Mouse (Mus musculus): ENCODE measurements around the gene P4ha2.

The P4ha2 gene

DNA sequence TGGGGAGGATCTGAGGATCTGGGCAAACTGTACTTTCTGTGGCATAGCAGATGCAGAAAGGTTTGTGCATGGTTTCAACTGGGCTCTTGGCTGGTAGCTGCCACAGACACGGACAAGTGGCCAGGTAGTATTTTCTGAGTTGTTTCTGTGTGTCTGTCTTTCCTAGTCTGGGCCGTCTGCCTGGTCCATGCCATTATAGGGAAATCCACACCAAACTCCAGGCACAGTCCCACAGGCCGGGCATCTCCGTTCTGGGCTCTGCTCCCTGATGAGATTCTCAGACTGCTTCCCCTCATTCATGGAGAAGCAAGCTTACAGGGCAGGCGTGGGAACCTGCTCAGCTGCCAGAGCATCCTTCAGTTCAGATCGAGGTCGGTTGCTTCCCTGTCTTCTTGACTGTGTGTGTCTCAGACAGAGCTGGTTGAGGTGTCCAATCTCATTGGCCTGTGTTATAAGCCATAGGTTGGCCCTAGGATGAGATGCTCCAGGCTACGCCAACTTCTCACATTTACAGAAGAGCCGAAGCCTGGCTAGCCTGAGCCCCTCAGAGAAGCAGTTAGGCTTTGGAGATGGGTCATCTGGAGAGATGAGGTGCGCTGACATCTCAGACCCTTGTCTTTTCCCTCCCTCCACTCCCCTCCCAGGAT is at the start of gene P4ha2:
Gene P4ha2, plus strand, starts transcription at position 51 of the 647 bp plus-strand sequence.
- DNase-seq = no peak

DNA sequence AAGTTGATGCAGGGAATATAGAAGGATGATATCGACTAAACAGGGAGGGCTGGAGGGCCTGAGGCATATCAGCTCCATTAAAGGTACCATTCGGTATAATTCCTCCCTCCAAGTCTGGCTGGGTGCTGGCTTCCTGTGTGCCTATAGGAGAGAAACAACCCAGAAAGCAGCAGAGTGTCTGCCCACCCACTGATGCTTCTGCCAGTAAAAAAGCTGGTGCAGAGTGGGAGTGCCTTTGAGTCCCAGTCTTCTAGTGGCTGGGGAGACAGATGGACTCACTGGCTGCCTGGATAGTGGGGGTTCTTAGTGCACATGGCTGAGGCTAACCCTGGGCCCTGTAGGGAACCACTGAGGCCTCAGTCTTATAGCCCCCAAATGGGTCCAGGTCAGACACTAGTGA is 49.7 kb upstream of the P4ha2 start:
- DNase-seq = no peak

DNA sequence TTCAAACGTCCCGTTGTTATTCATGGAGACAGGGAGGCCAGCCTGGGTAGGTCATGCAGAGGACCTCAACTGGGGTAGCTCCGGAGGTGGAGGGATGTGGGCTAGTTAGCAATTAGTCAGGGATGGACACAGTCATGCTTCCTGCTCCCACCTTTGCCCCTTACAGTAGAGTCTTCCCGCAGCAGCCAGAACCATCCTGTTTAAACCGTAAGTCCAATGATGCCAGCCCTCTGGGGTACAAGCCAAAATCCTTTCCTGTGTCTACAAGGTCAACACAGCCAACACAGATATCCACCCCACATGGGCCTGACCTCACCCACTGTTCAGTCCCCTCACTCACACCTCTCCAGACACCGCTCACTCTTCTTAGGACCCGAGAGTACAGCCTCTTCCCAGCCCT is 48.7 kb upstream of the P4ha2 start:
- no peak for DNase-seq

DNA sequence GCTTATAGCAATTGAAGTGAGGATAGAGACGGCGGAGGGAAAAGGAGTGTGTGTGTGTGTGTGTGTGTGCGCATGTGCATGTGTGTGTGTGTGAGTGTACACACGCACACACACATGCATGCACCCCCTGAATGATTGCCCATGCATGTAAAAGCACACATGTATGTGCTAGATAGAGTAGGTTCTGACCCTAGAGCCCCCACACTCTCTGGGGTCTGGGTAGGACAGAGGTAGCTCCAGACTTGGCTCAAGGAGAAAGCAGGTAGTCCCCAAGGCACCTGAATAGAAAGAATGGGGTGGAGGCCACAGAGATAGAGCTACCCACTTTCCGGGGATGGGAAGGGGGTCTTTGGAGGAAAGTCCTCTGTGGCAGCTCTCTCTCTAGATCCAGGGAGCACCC is 47.8 kb upstream of the P4ha2 start:
- DNase-seq = no peak

GRCm38 (mm10) chr11:54053090-54053489 is 46.8 kb upstream of the P4ha2 start:
- no peak for DNase-seq

GRCm38 (mm10) chr11:54054257-54054656 is 45.6 kb upstream of the P4ha2 start:
- DNase-seq = peak; percentile 84

GRCm38 (mm10) chr11:54056132-54056531 is 43.8 kb upstream of the P4ha2 start:
- DNase-seq = peak; percentile 80

GRCm38 (mm10) chr11:54057428-54057827 is 42.5 kb upstream of the P4ha2 start:
- DNase-seq = peak; percentile 71

DNA sequence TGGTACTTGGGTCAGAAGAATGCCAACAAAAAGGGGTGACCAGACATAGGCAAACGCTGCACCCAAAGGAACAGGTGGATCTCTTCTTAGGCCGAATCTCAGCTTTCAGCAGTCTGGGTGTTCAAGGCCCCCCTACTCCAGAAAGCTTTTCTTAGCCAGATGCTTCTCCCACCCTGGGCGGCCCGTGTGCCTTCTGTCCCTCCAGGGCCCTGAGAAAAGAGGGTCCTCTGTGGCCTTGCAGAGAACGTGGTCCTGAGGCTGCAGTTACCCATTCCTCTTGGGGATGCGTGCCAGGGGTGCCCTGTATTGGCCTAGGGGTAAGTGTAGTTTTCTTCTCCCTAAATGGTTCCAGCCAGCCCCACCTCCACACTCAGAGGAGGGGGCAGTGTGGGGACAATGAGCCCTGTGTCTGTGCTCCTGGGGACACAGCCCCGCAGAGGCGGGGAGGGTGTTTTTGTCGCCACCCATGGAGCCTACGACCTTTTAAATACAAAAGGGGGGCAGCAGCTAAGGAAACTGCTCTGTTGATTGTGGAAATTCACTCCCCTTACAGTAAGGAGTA is 41.8 kb upstream of the P4ha2 start:
- DNase-seq = peak; percentile 48

GRCm38 (mm10) chr11:54058643-54059042 is 41.3 kb upstream of the P4ha2 start:
- peak; percentile 59 for DNase-seq

GRCm38 (mm10) chr11:54059526-54059925 is 40.4 kb upstream of the P4ha2 start:
- DNase-seq = no peak

DNA sequence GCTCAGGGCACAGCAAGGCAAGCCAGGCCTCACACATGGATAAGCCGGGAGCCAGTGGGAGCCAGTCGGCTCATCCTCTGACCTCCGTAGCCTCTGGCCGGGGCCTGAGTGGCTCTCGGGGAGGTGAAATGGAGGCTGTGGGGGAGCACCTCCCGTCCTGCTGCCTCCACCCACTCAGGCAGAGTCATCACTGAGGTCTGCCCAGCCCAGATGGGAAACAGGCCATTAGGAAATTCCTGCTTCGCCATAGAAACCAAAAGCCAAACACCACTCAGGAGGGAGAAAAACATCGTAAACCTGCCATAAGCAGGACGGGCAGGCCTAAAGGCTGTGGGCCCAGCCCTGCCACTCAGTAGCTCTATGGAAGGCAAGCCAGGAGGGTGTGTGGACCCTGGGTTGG is 39.6 kb upstream of the P4ha2 start:
- DNase-seq = peak; percentile 64

DNA sequence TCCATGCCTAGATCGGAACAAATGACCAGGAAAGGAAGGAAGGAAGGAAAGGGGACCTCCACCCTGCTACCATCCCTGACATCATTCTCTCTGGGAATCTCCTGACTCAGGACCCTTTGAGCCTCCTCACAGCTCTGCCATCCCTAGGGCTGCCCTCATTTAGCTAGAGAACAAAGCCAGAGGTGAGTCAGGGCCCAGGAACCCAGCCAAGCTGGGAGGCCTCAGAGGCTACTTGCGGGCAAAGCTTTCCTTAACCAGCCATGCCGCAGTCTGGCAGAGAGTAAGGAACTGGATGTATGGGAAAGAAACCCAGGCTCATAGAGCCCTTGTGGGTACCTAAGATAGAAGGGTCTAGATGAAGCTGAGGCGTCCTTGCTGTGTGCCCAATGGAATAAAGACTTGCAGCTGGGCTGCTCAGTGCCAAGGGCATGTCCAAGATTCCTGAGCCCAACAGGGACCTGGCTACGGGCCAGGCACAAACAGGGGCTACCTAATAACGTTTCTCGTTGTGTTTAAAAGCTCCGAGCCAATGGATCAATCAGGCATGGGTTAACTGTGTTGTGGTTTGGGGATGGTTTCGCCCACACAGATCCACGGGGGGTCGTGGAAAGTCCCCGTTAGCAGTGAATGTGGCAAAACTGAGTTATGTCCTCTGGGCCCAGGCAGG is 37.7 kb upstream of the P4ha2 start:
- DNase-seq = no peak

GRCm38 (mm10) chr11:54062753-54063471 is 37.0 kb upstream of the P4ha2 start:
- DNase-seq = no peak

DNA sequence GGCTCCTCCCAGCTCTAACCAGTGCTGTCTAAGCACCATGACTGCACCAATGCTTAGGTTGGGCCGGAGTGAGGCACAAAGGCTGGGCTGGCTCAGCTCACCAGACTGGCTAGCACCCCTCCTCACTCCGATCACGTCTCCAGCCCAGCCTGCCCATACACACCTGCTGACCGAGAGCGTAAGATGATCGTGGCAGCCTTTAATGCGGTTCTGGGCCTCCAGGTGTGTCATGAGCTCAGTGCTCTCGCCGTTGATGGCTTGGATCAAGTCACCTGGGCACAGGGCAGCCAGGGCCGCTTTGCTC is 36.5 kb upstream of the P4ha2 start:
- DNase-seq = no peak

DNA sequence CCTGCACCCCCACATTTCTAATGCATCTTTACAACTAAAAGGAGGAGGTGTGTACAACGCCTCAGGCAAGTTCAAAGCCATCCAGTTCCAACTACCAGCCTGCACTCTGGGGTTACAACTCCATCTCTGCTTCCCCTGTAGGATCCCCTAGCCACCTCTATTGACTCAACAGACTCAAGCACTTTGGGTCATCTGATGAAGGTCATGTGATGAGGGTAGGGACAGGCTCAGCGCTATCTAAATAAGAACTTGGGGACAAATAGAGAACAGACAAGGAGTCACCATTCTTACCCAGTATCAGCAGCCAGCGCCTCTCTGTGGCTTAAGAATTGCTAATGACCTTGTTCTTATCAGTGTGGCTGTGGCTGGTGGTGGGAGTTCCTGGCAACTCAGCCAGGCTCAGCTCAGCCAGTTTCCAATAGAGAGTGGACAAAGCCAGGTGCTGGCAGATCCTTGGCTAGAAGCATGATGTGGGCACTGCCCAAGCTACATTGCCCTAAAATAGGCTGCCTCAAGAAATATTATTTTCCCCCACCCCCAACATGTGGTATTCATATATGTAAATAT is 35.4 kb upstream of the P4ha2 start:
- DNase-seq = no peak

DNA sequence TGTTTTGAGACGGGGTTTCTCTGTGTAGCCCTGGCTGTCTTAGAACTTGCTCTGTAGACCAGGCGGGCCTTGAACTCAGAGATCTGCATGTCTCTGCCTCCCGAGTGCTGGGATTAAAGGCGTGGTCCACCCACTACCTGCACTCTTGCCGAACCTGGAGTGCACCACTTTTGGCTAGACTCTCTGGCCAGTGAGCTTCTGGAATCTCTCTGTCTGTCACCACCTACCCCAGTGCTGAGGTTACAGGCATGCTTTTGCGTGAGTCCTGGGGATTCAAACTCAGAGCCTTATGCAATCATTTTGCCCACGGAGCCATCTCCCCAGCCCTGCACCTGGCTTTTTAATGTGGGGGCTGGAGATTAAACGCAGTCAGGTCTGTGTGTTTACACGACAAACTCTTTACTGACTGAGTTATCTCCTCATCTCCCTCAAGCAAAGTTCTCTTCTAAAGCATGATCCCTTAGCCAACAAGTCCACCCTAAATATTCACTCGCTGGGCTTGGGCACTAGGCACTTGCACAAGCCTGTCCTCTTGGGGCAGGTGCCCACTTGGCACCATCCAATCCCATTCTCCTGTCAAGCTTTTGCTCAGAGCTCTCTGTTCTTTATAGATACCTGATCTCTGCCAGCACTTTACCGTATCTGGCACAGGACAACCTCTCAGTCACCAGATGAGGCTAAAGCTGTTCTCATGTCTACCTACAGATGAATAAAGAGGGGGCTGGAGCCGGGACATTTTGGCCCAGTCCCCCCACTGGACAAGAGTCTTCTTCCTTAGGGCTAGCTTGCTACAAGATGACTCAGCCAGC is 34.6 kb upstream of the P4ha2 start:
- DNase-seq = no peak

GRCm38 (mm10) chr11:54065915-54066178 is 34.0 kb upstream of the P4ha2 start:
- no peak for DNase-seq

GRCm38 (mm10) chr11:54066400-54066799 is 33.5 kb upstream of the P4ha2 start:
- no peak for DNase-seq

GRCm38 (mm10) chr11:54067318-54067995 is 32.4 kb upstream of the P4ha2 start:
- DNase-seq = peak; percentile 71

DNA sequence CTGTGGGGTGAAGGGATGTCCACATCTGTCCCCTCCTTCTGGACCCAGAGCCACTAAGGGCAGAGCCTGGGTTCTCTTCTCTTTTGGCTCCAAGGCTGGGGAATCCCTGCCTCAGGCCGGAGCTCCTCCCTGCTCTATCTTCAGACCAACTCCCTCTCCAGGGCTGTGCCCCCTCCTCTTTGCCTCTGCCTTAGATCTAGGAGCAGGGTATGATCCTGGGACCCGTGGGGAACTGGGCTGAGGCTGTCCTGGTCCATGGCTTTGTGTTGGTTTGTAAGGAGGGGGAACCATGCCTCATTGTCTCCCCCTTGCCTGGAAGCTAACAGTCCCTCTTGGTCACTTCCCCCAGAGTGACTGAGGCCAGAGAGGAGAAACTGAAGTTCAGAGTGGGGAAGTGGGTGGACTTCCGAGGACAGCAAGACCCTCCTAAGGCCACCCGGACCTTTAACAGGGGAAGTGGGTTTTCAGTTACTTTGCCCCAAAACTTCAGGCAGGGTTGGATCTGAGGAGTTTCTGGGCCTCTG is 31.8 kb upstream of the P4ha2 start:
- DNase-seq = no peak
